Mouse (Mus musculus) embryonic fibroblast, embryonic 13.5 days (primary cell): ENCODE measurements around the gene Defb36.

Experiments used
- CTCF ChIP-seq: IDR thresholded peaks from 2 replicates; pipeline ENCODE4 v1.5.1; 2011; ENCODE audit warnings: mild to moderate bottlenecking, control low read depth, low read length, moderate library complexity, borderline replicate concordance; ENCODE audit not compliant: insufficient read depth
- POLR2A ChIP-seq: IDR thresholded peaks from 2 replicates; pipeline ENCODE4 v1.6.1; 2011; ENCODE audit warnings: low read depth, mild to moderate bottlenecking, control low read depth, low read length, moderate library complexity

DNA sequence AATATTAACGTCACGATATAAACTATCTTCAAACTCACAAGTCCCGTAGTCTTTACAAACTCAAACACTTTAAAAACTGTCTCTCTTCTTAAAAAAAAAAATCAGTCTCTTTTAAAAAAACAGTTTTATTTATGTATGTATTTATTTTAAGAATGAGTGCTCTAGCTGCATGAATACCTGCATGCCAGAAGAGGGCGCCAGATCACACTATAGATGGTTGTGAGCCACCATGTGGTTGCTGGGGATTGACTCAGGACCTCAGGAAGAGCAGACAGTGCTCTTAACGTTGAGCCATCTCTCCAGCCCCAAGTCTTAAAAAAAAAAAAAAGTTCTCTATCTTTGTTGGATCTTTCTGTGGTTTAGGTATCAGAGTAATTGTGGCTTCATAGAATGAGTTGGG is 13.2 kb downstream of the Defb36 start:
- TF ChIP-seq CTCF = 0 out of 2 replicates have a peak, but pooled peaks have one; percentile 6
- no peak for TF ChIP-seq POLR2A
